Mouse (Mus musculus) intestine, postnatal 0 days (tissue): ENCODE measurements at regions not wholly inside any gene's neighbourhood (a gene's known extent, or its start where the extent isn't known, plus 50 kb on each side); places are given as distances from the start of the nearest gene placed in this dataset.

Source experiments
- ATAC-seq: fragments of 200-750 bp; cut with Nextera tagmentation; 2 replicates; pipeline ENCODE4 v1.8.0; 2017; ENCODE audit warnings: mild to moderate bottlenecking, moderate TSS enrichment, moderate library complexity
- H3K27ac ChIP-seq: fragments of 300-500 bp; sonication (generic); 2 replicates; pipeline ENCODE4 v1.5.1; 2014; ENCODE audit warnings: mild to moderate bottlenecking, low read depth, low read length, moderate library complexity
- H3K27me3 ChIP-seq: fragments of 300-500 bp; sonication (generic); replicated peaks from 2 replicates; pipeline ENCODE4 v1.6.1; 2014; ENCODE audit warnings: low read length, mixed read lengths; ENCODE audit not compliant: control insufficient read depth, insufficient read depth
- H3K36me3 ChIP-seq: fragments of 300-500 bp; sonication (generic); 2 replicates; pipeline ENCODE4 v1.6.1; 2014; ENCODE audit warnings: mild to moderate bottlenecking, moderate library complexity; ENCODE audit not compliant: control insufficient read depth, insufficient read depth
- H3K4me1 ChIP-seq: fragments of 300-500 bp; sonication (generic); replicated peaks from 2 replicates; pipeline ENCODE4 v1.6.1; 2014; ENCODE audit warnings: antibody characterized with exemption, low read length, mixed read lengths; ENCODE audit not compliant: control insufficient read depth, insufficient read depth
- H3K4me2 ChIP-seq: fragments of 300-500 bp; sonication (generic); replicated peaks from 2 replicates; pipeline ENCODE4 v1.6.1; 2014; ENCODE audit warnings: low read depth, mild to moderate bottlenecking, moderate library complexity
- H3K4me3 ChIP-seq: fragments of 300-500 bp; sonication (generic); 2 replicates; pipeline ENCODE4 v1.5.1; 2014; ENCODE audit warnings: low read depth, low read length
- H3K9ac ChIP-seq: fragments of 300-500 bp; sonication (generic); 2 replicates; pipeline ENCODE4 v1.6.1; 2014; ENCODE audit warnings: mild to moderate bottlenecking, low read depth, low read length
- H3K9me3 ChIP-seq: fragments of 300-500 bp; sonication (generic); 2 replicates; pipeline ENCODE4 v1.6.1; 2016; ENCODE audit warnings: mixed run types; ENCODE audit not compliant: control insufficient read depth
- CTCF ChIP-seq: sonication (generic); IDR thresholded peaks from 2 replicates; pipeline ENCODE4 v1.5.1; 2016; ENCODE audit warnings: low read depth, mild to moderate bottlenecking, control low read depth, antibody characterized with exemption, moderate library complexity
- WGBS: fragments of 180-500 bp; shearing (Covaris S2); extraction: QIAGEN DNeasy Blood & Tissue Kit; methylation state at CpG from one replicate; pipeline ENCODE4 v1.1.7; 2014; 5-methylcytosine and 5-hydroxymethylcytosine counted together

GRCm38 (mm10) chr11:18749265-18750079, 269.3 kb downstream of the Meis1 start:
- H3K4me3 ChIP-seq = no peak overlapping the region
- H3K4me2 ChIP-seq = no peak overlapping the region
- WGBS = 50% methylated on average over 9 of the region's 9 CpGs
- H3K36me3 ChIP-seq = no peaks in the 10 kb centered on the region
- no peaks in the 10 kb centered on the region for H3K9me3 ChIP-seq
- H3K4me1 ChIP-seq = 0 out of 2 replicates have a peak, but pooled peaks cover 3% of the 10 kb centered on the region
- no peak for ATAC-seq
- H3K27me3 ChIP-seq = no peaks in the 10 kb centered on the region
- H3K27ac ChIP-seq = no peak overlapping the region
- no peak overlapping the region for H3K9ac ChIP-seq
- TF ChIP-seq CTCF = no peak

GRCm38 (mm10) chr11:18747871-18748461, 270.8 kb downstream of the Meis1 start:
- 0 out of 2 replicates have a peak, but pooled peaks cover 3% of the 10 kb centered on the region for H3K4me1 ChIP-seq
- no peak overlapping the region for H3K4me3 ChIP-seq
- no peak overlapping the region for H3K9ac ChIP-seq
- H3K36me3 ChIP-seq = no peaks in the 10 kb centered on the region
- H3K27ac ChIP-seq = no peak overlapping the region
- 17% methylated on average over 7 of the region's 7 CpGs for WGBS
- H3K9me3 ChIP-seq = no peaks in the 10 kb centered on the region
- ATAC-seq = no peak
- no peak for TF ChIP-seq CTCF
- H3K4me2 ChIP-seq = no peak overlapping the region
- no peaks in the 10 kb centered on the region for H3K27me3 ChIP-seq

GRCm38 (mm10) chr11:18747361-18747760, 271.4 kb downstream of the Meis1 start:
- no peak for ATAC-seq
- Histone ChIP-seq H3K4me2 (0 out of 2 replicates have a peak overlapping the region, but pooled peaks have one; percentile 21), H3K4me1 (0 out of 2 replicates have a peak, but pooled peaks cover 3% of the 10 kb centered on the region), H3K4me3 (no peak overlapping the region), H3K9ac (no peak overlapping the region), H3K9me3 (no peaks in the 10 kb centered on the region), H3K36me3 (no peaks in the 10 kb centered on the region), H3K27ac (no peak overlapping the region; the same call in 1 of the 2 replicates), H3K27me3 (no peaks in the 10 kb centered on the region)
- TF ChIP-seq CTCF = no peak
- WGBS = 29% methylated on average over 9 of the region's 9 CpGs

- H3K36me3 ChIP-seq = no peaks in the 10 kb centered on the region
- H3K9ac ChIP-seq = no peak overlapping the region
- 0 out of 2 replicates have a peak, but pooled peaks cover 3% of the 10 kb centered on the region for H3K4me1 ChIP-seq
- WGBS = 65% methylated on average over 5 of the region's 5 CpGs
- no peak for TF ChIP-seq CTCF
- no peak for ATAC-seq
- no peak overlapping the region for H3K4me2 ChIP-seq
- no peaks in the 10 kb centered on the region for H3K9me3 ChIP-seq
- H3K4me3 ChIP-seq = no peak overlapping the region
- H3K27me3 ChIP-seq = no peaks in the 10 kb centered on the region
- no peak overlapping the region for H3K27ac ChIP-seq
Observed at GRCm38 (mm10) chr11:18746486-18746885, 272.3 kb downstream of the Meis1 start.

- Histone ChIP-seq H3K4me3 (no peak overlapping the region), H3K27ac (no peak overlapping the region), H3K4me2 (peak overlapping the region; percentile 37; the same call in 1 of the 2 replicates), H3K4me1 (0 out of 2 replicates have a peak, but pooled peaks cover 3% of the 10 kb centered on the region), H3K9me3 (no peaks in the 10 kb centered on the region), H3K9ac (no peak overlapping the region), H3K36me3 (no peaks in the 10 kb centered on the region), H3K27me3 (no peaks in the 10 kb centered on the region)
- 15% methylated on average over 10 of the region's 10 CpGs for WGBS
- no peak for ATAC-seq
- no peak for TF ChIP-seq CTCF
Observed at GRCm38 (mm10) chr11:18745840-18746239, 272.9 kb downstream of the Meis1 start.

GRCm38 (mm10) chr11:18734904-18735664, 283.7 kb downstream of the Meis1 start:
- H3K36me3 ChIP-seq = no peaks in the 10 kb centered on the region
- no peaks in the 10 kb centered on the region for H3K27me3 ChIP-seq
- TF ChIP-seq CTCF = no peak
- no peak overlapping the region for H3K9ac ChIP-seq
- H3K4me3 ChIP-seq = no peak overlapping the region
- no peaks in the 10 kb centered on the region for H3K9me3 ChIP-seq
- H3K4me1 ChIP-seq = no peaks in the 10 kb centered on the region
- H3K4me2 ChIP-seq = no peak overlapping the region
- WGBS = 87% methylated on average over 4 of the region's 4 CpGs
- no peak for ATAC-seq
- no peak overlapping the region for H3K27ac ChIP-seq
